Mouse (Mus musculus) forebrain, embryonic 13.5 days (tissue): ENCODE results near the gene C6. TPM values are rescaled to one million over a fixed set of nuclear protein-coding genes. Genes with fewer than 3 reads are reported as not detected.

ENCODE experiments used
- ATAC-seq: fragments of 200-750 bp; cut with Nextera tagmentation; 2 replicates; pipeline ENCODE4 v1.8.0; 2017
- H3K27ac ChIP-seq: fragments of 300-500 bp; sonication (generic); 2 replicates; pipeline ENCODE4 v1.5.1; 2015; ENCODE audit warnings: inconsistent platforms, mild to moderate bottlenecking, moderate library complexity
- H3K27me3 ChIP-seq: fragments of 300-500 bp; sonication (generic); 2 replicates; pipeline ENCODE4 v1.6.1; 2015; ENCODE audit warnings: mild to moderate bottlenecking, inconsistent platforms
- H3K36me3 ChIP-seq: fragments of 300-500 bp; sonication (generic); 2 replicates; pipeline ENCODE4 v1.6.1; 2015; ENCODE audit warnings: mild to moderate bottlenecking, inconsistent platforms; ENCODE audit not compliant: poor library complexity, severe bottlenecking
- H3K4me1 ChIP-seq: fragments of 300-500 bp; sonication (generic); 2 replicates; pipeline ENCODE4 v1.6.1; 2015; ENCODE audit warnings: inconsistent platforms
- H3K4me2 ChIP-seq: fragments of 300-500 bp; sonication (generic); 2 replicates; pipeline ENCODE4 v1.6.1; 2015; ENCODE audit warnings: inconsistent platforms, mild to moderate bottlenecking, moderate library complexity
- H3K4me3 ChIP-seq: fragments of 300-500 bp; sonication (generic); 2 replicates; pipeline ENCODE4 v1.5.1; 2015; ENCODE audit warnings: mild to moderate bottlenecking, inconsistent platforms
- H3K9ac ChIP-seq: fragments of 300-500 bp; sonication (generic); 2 replicates; pipeline ENCODE4 v1.6.1; 2015; ENCODE audit warnings: mild to moderate bottlenecking, inconsistent platforms
- H3K9me3 ChIP-seq: fragments of 300-500 bp; sonication (generic); replicated peaks from 2 replicates; pipeline ENCODE4 v1.6.1; 2016; ENCODE audit warnings: inconsistent platforms
- WGBS: fragments of 180-500 bp; shearing (Covaris S2); methylation state at CpG from one replicate; pipeline ENCODE4 v1.1.7; 2015; 5-methylcytosine and 5-hydroxymethylcytosine counted together
- polyA plus RNA-seq: library from polyadenylated mRNA; unstranded; fragments of >200 nt; fragmentation: Nextera tagmentation; extraction: Ambion mirVana; gene quantifications from 2 replicates; pipeline ENCODE4 v1.2.1, GENCODE M21; 2015

The C6 gene
- polyA plus RNA-seq, 1 experiment from 2014 or later: not detected

DNA sequence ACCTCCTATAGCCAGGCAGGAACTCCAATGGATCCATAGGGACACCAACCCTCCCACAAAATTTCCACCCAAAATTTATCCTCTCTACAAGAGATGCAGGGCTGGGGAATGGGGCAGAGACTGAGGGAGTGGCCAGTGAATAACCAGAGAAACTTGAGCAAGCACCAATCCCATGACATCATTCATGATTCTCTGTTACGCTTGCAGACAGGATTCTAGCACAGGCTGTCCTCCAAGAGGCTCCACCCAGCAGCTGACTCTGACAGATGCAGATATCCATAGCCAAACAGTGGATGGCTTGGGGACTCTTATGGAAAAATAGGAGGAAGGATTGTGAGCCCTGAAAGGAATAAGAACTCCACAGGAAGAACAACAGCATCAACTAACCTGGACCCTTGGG is 94.2 kb downstream of the C6 start:
- Histone ChIP-seq H3K36me3 (no peaks in the 10 kb centered on the region), H3K27ac (no peak overlapping the region), H3K9ac (no peak overlapping the region), H3K4me1 (no peaks in the 10 kb centered on the region), H3K9me3 (no peaks in the 10 kb centered on the region), H3K4me2 (no peak overlapping the region), H3K4me3 (no peak overlapping the region), H3K27me3 (no peaks in the 10 kb centered on the region)
- WGBS: 91% methylated on average over 1 of the region's 1 CpGs
- ATAC-seq: no peak

DNA sequence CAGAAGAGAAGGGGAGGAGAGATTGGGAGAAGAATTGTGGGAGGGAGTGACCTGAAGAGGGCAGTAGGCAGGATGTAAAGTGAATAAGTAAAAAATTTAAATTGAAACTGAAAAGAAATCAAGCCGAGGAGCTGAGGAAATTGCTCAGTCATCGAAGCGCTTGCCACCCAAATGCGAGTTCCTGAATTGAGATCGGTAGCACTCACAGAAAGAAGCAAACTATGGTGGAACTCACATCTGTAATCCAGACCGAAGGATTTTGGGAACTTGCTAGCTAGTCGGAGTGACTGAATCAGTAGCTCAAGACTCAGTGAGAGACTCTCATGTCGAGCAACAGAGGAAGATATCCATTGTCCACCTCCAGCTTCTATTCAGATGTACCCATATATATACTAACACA is 94.8 kb downstream of the C6 start:
- no peaks in the 10 kb centered on the region for H3K4me1 ChIP-seq
- ATAC-seq: no peak
- H3K9me3 ChIP-seq: no peaks in the 10 kb centered on the region
- no peak overlapping the region for H3K4me2 ChIP-seq
- H3K4me3 ChIP-seq: no peak overlapping the region
- H3K9ac ChIP-seq: no peak overlapping the region
- no peak overlapping the region for H3K27ac ChIP-seq
- H3K27me3 ChIP-seq: no peaks in the 10 kb centered on the region
- H3K36me3 ChIP-seq: no peaks in the 10 kb centered on the region
- WGBS: 92% methylated on average over 8 of the region's 8 CpGs

DNA sequence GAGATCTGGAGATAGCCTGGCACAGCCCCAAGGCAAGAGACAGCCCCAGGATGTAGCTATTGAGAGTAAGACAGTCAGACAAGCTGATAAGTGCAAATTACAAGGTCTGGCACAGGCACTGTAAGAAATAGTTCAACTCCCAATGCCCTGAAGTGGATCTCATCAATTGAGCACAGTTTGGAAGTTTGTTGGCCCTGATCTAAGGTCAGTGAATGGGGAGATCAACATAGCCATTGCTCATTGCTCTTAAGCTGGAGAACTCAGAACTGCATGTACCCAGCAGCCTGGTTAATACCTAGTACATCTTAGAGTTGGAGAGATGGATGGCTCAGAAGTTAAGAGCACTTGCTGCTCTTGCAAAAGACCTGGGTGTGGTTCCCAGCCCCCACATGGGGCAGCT is 100.8 kb downstream of the C6 start:
- H3K4me2 ChIP-seq: no peak overlapping the region
- no peak overlapping the region for H3K9ac ChIP-seq
- no peak for ATAC-seq
- no peaks in the 10 kb centered on the region for H3K4me1 ChIP-seq
- no peak overlapping the region for H3K27ac ChIP-seq
- no peaks in the 10 kb centered on the region for H3K36me3 ChIP-seq
- H3K9me3 ChIP-seq: no peaks in the 10 kb centered on the region
- no peaks in the 10 kb centered on the region for H3K27me3 ChIP-seq
- H3K4me3 ChIP-seq: no peak overlapping the region

DNA sequence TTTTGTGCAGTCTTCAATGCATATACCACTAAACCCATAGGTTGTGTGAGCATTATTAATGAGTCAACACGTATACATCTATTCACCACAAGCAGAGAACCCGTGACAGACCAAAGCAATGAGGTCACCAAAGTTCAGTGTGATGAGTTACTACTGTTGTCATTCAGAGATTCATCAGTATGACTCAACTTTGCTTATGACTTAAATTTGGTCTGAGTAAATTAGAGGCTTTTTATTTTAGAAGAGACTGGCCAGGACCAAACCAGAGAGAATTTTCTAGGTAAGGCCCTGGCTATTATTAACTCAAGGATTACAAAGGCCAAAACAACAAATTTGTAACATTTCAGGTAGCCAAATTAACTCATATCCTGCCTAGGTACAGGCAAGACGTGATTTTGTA is 109.4 kb downstream of the C6 start:
- H3K4me3 ChIP-seq: no peak overlapping the region
- no peaks in the 10 kb centered on the region for H3K9me3 ChIP-seq
- H3K9ac ChIP-seq: no peak overlapping the region
- H3K36me3 ChIP-seq: no peaks in the 10 kb centered on the region
- WGBS: 81% methylated on average over 3 of the region's 3 CpGs
- no peaks in the 10 kb centered on the region for H3K4me1 ChIP-seq
- H3K27ac ChIP-seq: no peak overlapping the region
- ATAC-seq: no peak
- H3K27me3 ChIP-seq: no peaks in the 10 kb centered on the region
- no peak overlapping the region for H3K4me2 ChIP-seq

DNA sequence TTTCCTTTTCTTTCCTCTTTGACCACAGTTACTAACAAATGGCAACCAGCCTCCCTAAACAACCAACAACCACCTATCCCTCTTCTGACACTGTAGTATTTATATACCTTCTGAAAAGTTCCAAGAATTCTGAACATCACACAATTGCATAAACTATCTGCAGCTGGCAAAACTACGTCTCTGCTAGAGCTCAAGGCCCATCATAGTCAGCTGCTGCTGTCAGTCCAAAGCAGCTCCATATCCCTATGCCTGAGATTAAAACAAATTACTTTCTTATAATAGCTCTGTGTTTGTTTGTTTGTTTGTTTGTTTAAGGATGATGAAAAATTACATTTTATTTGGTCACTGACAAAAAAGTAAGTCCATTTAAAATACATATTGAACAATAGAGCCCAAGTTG is 123.0 kb downstream of the C6 start:
- ATAC-seq: no peak
- H3K27me3 ChIP-seq: no peaks in the 10 kb centered on the region
- H3K36me3 ChIP-seq: no peaks in the 10 kb centered on the region
- H3K27ac ChIP-seq: no peak overlapping the region
- no peak overlapping the region for H3K9ac ChIP-seq
- no peak overlapping the region for H3K4me2 ChIP-seq
- H3K4me3 ChIP-seq: no peak overlapping the region
- H3K4me1 ChIP-seq: no peaks in the 10 kb centered on the region
- H3K9me3 ChIP-seq: no peaks in the 10 kb centered on the region
- 95% methylated on average over 1 of the region's 1 CpGs for WGBS

Other genes starting within 250 kb of the C6 start
- not detected in 2 replicates for gene Mroh2b, start 171.6 kb downstream of the C6 start, polyA plus RNA-seq